Mouse (Mus musculus): ENCODE measurements at regions not wholly inside any gene's neighbourhood (a gene's known extent, or its start where the extent isn't known, plus 50 kb on each side); places are given as distances from the start of the nearest gene placed in this dataset.

DNA sequence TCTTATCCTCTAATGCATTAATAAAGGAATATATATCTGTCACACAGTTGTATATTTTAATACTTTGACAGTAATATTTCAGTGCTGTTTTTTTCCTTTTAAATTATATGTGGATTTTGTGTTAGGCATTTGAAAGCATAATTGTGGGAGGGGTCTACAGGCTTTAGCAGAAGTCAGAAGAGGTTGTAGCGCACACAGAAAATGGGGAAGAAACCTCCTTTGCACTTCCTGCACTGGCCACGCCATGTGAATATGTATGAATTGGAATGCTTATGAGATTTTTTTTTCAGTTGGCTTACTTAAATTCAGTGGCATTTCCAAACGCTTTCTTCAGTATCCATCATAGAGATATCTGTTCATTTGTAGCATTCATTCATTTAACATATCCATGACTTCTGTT, 125.1 kb downstream of the Lmo4 start:
- ATAC-seq (ENCODE audit: insufficient number of reproducible peaks, low FRiP score, low TSS enrichment) = no peak

DNA sequence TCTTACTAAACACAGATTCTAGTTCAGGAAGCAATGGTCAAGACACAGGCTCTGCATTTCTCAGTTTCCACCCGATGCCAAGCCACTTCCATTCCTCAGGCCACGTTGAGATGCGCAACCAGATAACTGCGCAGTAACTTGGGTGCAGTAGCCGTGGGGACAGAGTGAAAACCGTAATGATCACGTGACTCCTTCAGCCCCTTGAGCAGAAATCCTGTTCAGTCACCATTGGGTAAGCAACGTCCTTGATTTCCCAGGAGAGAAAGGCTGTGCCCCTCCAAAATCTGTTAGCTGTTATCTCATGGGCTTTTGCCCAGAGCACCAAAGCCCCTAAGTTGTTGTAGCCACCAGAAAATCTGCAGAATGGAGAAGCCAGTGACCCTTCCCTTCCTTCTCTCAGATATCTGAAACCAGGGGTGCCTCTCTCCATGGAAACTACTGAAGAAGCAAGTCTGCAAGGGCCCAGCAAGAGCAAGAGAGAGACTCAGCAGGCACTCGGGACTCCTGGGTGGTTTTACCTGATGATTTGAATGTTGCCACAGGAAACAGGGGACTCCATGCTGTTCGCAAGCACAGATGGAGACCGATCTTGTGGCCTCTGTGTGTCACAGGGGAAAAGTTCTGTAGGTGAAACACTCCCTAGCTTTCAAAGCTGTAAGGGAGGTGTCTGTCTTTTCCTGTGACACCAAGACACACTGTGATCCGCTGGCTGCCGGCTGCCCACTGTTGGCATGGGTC, 126.7 kb downstream of the Lmo4 start:
- no peak for ATAC-seq (ENCODE audit: insufficient number of reproducible peaks, low FRiP score, low TSS enrichment)

DNA sequence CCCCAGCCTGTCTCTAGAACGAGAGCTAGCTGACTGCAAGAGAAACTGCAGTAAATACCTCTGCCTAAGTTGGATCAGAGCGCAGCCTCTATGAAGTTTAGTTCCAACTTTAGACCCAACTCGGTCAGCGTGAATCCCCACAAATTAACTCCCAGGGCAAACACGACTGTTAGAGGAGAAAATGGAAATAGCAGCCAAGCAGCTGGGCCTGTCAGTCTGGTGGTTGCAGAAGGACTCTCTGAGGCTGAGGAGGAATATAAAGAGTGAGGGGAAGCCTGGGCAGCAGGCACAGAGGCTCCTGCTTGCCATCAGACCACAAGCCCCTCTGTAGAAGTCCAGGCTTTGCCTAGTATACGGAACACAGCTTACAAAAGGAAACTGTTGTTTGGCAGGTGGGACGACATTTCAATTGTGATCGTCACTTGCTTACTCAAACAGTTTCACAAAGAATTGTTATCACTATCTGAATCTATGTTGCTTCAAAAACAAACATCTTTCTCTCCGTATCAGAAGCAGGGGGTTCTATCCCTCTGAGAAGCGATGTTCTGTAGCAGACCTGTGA, 135.0 kb downstream of the Lmo4 start:
- ATAC-seq (ENCODE audit: insufficient number of reproducible peaks, low FRiP score, low TSS enrichment) = no peak

DNA sequence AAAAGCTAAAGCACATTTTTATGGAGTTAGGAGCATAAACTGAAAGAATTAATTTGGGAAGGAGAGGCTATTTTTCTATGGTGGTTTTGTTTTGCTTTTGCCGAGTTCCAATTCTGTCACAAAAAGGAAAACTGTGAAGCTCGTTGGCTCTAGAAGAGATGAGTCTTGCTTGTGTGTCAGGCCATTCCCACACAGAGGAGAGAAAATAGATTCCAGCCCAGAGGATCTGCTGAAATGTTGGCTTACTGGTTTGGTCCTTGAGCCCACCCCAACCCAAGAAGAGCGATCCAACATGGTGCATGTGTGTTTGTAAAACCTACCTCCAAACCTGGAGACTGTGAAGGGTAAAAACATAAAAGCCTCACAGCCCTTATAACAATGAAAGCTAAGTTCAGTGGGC, 138.0 kb downstream of the Lmo4 start:
- ATAC-seq (ENCODE audit: insufficient number of reproducible peaks, low FRiP score, low TSS enrichment) = no peak

DNA sequence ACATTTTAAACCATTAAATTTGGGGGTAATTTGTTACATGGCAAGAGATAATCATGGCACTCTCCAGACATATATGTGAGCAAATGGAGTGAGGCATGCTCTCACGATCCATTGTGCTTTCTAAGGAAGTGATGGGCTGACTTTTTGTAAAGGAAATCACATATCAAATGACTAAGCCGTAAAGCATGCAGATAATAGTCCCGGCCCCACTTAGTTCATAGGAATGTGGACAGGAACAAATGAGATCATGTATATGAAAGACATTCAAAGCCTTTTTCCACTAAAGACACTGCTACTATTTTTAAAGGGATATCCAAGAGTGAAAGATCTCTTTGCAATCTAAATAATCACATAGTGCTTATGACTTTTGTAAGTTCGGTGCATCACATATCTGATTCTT, 146.9 kb downstream of the Lmo4 start:
- no peak for ATAC-seq (ENCODE audit: insufficient number of reproducible peaks, low FRiP score, low TSS enrichment)

DNA sequence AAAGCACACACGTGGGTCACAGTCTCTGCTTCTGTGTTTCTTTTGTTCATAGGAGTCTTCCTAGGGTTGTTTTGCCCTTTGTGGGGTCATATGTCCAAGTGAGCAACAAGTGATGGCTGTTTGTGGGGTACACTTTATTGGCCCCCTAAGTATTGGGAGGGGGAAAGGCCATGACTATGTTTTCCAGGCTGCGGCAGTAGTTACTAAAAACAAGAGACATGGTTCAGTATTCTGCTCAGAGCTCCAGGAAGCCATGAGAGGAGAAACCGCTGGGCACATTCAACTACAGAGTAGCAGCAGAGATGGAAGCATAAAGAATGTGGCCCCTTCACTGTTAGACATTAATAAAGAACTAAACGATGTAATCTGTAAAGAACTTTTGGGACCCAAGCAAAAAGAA, 154.7 kb downstream of the Lmo4 start:
- no peak for ATAC-seq (ENCODE audit: insufficient number of reproducible peaks, low FRiP score, low TSS enrichment)

DNA sequence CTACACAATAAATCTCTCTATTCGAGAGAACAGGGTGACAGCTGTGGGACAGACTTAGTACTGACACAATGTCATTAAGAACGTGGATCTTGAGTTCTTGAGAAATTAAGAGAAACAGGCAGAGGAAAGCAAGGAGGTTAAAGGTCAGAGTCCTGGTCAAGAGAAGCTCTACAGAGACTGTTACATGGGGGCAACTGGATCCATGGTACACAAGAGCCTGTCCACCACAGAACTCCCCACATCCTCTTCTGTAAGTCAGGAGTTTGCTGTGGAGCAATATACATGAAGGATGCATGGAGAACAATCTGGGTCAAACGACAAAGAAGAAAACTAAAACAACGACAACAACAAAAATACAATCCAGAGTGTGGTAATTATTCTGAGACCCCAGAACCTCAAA, 155.8 kb downstream of the Lmo4 start:
- ATAC-seq (ENCODE audit: insufficient number of reproducible peaks, low FRiP score, low TSS enrichment) = no peak

DNA sequence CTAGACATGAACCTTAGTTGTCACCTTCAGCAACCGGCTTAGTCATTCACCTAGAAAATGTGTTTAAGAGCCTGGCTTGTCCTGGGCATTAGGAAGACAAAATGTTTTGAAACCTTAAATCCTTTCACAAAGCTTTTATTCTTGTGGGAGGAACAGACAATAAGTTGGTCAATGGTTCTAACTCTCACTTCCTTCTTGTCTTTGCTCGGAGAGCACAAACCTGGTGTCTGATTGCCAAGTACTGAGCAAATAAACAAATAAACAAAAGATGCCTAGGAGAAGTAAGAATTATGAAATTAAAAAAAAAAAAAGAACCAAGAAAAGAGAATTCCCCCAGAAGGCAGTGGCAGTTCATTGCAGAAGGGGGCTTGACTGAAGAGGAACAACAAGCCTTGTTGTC, 160.7 kb downstream of the Lmo4 start:
- no peak for ATAC-seq (ENCODE audit: insufficient number of reproducible peaks, low FRiP score, low TSS enrichment)

DNA sequence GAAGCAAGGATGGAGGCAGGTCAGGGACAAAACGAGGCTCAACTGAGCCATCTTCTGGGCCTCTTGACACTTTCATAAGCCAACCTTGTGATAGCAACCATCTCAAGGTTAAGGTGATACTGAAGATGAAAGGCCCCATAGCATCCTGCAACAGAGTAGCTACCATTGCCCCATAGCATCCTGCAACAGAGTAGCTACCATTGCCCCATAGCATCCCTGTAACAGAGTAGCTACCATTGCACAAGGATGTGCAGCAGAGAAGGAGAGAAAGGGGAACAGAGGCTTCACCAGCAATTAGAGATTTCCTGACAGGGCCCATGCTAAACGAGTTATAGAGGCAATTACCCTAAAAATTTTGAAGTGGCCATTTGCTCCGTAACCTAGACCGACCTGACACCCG, 163.2 kb downstream of the Lmo4 start:
- ATAC-seq (ENCODE audit: insufficient number of reproducible peaks, low FRiP score, low TSS enrichment) = no peak

DNA sequence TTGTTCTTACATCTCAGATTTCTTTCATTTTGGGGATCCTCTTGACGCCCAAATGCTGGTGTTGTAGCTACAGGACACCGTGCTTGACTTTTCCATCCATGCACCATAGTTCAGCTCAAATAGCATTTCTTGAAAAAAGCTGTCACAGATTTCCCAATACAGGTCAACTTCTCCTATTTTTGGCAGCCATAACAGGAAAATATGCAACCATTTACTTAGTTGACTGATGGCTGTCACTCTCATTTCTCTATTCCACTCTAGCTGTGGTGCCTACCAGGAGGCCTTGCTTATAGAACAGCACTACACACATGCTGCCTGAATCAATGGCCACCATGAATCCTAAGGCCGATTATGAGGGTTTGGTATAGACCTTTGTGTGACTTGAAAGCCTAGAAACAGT, 165.5 kb downstream of the Lmo4 start:
- no peak for ATAC-seq (ENCODE audit: insufficient number of reproducible peaks, low FRiP score, low TSS enrichment)

DNA sequence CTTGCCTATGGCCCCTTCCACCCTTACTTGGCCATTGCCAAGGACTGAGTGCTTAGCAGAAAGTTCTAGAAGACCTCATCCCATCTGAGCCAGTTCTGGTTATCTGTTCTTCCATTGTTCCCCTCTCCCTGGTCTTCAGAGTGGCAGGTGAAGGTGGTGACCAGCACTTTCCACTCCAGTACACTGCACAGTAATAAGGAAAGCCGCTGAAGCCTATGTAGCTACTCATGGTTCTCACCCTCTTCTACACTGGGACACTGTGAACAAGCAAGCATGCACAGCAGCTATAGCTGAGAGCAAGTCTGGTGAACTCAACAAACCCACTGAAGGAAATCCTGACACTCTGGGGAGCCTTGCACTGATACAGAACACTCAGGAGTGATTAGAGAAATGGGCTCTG, 175.4 kb downstream of the Lmo4 start:
- ATAC-seq (ENCODE audit: insufficient number of reproducible peaks, low FRiP score, low TSS enrichment) = no peak

DNA sequence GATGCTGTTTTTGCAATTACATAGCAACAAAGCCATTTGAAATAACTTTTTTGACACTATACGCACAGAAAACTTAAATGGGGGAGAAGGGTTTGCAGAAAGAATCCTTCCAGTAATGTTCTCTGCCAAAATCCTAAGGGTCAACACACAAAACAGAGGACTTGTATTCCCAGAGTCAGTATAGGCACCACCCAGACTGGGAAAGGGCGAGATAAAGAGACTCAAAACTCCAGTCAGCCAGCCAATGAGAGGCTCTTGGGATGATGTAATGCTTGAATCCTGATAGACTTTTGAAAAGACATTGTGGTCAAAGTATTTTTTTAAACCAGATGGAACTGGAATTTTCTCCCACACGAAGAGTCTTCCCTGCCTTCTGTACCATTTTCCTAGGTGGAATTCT, 175.9 kb downstream of the Lmo4 start:
- ATAC-seq (ENCODE audit: insufficient number of reproducible peaks, low FRiP score, low TSS enrichment) = no peak

DNA sequence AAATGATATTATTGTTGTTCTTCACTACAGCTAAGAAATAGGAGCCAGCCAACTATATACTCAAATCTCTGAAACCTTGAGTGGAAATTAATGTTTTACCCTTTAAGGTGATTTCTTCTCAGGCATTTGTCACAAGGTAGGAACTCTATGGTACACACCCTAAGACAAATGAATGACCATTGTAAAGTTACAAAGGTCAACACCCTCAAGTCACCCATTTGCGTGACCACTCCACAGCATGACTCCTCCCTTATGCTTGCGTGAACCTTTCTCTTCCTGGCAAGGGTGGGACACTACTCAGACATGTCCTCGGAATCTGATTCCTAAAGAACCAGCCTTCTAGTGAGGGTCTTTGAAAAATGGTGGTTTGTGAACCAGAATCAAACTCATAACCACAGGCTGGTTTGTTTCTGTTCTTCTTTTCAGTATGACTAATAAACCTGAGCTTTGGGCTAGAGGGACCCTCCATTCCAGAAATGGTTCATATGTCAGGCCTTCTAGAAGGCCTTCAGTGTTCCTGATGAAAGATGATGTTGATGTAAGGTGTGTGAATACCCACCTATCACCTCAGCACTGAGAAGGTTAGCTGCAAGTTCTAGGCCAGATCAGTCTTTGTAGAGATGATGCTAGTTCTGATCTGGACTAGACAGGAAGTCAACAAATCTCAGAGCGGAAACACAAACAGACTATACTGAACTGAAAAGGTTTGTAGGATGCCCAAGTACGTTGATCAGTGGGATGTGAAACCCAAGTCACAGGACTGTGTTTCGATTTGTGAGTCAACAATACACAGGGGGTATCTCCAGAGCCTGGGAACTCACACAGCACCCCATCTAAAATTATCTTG, 177.7 kb downstream of the Lmo4 start:
- no peak for ATAC-seq (ENCODE audit: insufficient number of reproducible peaks, low FRiP score, low TSS enrichment)

DNA sequence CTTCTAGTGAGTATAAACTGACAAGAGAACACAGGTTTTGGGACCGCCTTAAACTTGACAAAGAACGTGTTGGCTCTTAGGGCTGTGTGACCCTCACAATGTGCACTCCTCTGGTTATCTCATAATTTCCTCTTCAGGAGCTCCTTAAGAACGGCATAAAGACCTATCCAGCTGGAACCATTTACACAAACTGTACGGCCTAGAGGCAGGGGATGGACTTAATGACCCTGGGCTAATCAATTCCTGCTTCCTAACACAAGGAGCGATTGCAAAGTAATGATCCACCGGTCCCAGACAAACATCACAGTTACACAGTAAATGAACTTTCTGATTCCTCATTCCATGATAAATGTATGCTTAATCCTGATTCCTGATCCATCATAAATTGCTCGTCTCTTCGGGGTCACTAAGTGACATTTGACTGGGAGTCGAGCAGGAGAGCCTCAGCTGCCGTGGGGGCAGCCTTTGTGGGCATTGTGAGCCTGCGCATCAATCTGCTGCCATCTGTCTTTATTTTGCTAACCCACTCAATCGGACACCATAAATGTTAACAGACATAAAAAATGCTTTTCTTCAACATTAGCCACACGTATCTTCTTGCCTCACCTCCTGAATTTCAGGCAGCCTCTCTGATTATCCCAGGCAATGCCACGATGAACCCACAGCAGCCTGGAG, 179.4 kb downstream of the Lmo4 start:
- no peak for ATAC-seq (ENCODE audit: insufficient number of reproducible peaks, low FRiP score, low TSS enrichment)

DNA sequence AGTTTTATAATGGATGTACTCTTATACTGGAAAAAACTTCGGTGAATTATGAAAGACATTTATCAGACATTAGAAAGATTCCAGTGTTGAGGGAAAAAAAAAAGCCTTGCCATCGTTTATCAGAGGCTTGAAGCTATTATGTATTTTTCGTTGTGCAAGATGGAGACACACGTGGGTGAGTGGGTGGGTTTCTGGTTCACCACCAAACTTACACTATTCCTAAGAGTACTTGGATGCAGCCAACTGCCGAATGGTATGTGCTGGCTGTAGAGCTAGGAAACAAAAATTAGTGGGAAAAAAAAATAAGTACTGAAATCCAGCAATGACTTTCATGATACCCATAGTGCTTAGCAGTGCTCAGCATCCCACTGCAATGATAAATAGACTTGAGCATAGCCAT, 180.8 kb downstream of the Lmo4 start:
- ATAC-seq (ENCODE audit: insufficient number of reproducible peaks, low FRiP score, low TSS enrichment) = no peak

DNA sequence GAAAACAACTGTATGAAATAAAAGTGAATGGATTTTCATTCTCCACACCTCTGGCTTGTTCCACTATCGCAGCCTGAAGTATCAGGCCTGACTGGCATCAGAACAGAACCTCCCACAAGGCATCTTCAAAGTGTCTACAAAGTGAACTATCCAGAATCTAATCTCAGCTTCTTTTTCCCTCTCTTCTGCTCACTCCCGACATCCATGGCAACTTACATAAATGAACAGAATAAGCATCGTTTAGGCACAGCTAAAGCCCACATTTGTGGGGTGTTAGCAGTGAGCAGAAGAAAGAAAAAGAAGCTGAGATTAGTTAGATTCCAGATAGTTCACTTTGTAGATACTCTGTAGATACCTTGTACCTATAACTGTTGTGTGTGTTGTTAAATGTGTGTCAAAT, 182.0 kb downstream of the Lmo4 start:
- no peak for ATAC-seq (ENCODE audit: insufficient number of reproducible peaks, low FRiP score, low TSS enrichment)

DNA sequence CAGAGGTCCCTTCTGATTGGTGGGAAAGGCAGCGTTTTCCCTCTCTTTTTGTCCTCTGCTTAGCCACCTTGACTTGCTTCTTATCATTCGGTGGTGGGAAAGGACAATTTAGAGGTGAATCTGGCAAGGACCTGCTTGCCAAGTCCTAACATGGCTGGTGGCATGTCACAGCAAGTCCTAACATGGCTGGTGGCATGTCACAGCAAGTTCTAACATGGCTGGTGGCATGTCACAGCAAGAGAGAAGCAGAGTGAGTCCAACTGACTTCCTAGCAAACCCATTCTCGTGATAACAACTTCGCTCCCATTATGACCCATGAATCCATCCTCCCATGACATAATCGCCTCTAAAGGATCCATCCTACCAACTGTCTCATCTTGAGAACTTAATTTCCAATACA, 183.1 kb downstream of the Lmo4 start:
- no peak for ATAC-seq (ENCODE audit: insufficient number of reproducible peaks, low FRiP score, low TSS enrichment)

DNA sequence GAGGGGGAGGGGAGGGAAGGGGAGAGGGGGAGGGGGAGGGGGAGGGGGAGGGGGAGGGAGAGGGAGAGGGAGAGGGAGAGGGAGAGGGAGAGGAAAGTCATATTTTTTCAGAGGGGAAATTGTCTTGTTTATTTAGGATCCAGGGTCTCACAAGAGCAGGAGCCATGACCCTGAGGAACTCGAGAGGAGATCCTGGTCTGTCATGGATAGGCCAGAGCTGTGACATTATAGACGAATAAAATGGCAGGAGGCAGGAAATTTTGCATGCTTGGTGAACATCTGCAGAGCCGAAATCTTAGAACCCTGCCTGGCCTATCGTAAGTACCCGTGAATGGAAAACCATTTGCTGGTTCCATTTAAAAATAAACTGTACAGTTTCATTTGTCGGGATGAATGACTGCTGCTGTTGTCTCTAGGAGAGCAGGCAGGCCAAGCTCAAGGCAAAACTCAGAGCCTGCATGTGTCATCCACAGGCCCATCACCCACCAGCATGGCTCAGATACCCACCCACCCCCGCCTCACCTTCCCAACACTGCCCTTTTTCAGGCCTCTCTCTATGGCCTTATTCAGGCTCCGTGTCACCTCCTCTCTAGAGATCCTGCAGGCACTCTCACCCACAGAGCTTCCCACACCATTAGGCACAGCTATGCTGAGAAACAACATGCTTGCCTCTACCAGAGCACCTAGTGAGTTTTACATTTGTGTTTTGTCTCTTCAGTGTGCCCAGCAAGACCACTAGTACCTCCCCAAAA, 184.7 kb downstream of the Lmo4 start:
- ATAC-seq (ENCODE audit: insufficient number of reproducible peaks, low FRiP score, low TSS enrichment) = no peak

DNA sequence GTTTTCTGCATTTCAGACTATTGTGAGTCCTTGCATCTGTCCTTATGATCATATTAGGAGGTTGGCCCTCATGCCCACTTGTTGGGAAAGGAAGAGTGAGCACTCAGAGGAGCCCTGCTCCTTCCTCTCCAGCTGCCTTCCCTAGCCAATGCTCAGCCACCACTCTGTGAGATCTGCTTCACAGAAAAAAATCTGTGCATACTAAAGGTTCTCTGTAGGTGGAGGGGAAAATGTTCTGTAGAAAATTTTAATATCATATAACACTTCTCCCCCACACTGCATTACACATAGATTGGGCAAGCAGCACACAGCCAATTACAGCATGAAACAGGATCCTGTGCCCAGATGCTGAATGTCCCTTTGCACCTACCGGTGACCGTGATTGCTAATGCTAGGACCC, 185.7 kb downstream of the Lmo4 start:
- ATAC-seq (ENCODE audit: insufficient number of reproducible peaks, low FRiP score, low TSS enrichment) = no peak

DNA sequence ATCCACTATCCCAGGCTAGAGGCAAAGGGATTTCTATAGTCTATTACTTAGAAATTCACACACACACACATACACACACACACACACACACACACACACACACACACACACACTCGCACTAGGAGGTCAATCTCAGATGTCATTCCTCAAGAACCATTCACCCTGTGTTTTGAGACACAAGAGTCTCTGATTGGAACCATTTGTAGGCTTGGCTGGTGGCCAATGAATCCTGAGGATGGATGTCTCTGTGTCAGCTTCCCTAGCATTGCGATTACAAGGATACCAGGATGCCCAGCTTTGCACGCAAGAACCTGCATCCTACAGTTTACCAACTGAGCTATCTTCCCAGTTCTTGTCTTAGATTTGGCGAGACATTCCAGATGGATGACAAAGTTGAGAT, 186.5 kb downstream of the Lmo4 start:
- ATAC-seq (ENCODE audit: insufficient number of reproducible peaks, low FRiP score, low TSS enrichment) = no peak
